Mouse (Mus musculus): ENCODE results near the gene Sf3b4.

Gene Sf3b4

GRCm38 (mm10) chr3:96172197-96173178 is at the start of gene Sf3b4:
Sf3b4 (plus strand) TSS chr3:96172332.
- in situ Hi-C loops (cut with MboI; ENCODE audit: unreplicated experiment in 2 of 2) = no loop called here

GRCm38 (mm10) chr3:96124235-96124634 is 47.9 kb upstream of the Sf3b4 start:
- in situ Hi-C loops (cut with MboI; ENCODE audit: unreplicated experiment in 2 of 2) = no loop called here

GRCm38 (mm10) chr3:96128128-96128527 is 44.0 kb upstream of the Sf3b4 start:
- in situ Hi-C loops (cut with MboI; ENCODE audit: unreplicated experiment in 2 of 2) = no loop called here

DNA sequence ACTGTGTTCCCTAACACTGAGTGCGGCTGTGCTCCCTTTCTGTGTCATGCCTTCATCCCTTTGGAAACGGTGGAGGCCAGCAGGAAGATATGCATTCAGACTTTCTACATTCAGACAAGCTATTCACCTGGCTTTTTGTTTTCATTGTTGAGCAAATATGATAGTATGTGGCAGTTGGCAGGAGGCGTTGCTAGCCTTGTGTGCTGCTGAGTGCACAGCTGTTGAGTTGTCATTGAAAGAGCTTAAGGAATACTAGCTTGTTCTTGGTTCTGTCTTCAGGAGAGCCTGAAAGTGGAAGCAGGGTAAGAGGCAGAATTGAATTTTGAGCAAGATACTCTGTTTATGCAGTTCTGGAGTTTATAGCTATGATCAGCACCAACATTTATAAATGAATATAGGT is 39.7 kb upstream of the Sf3b4 start:
- in situ Hi-C loops (cut with MboI; ENCODE audit: unreplicated experiment in 2 of 2) = no loop called here

GRCm38 (mm10) chr3:96133327-96133905 is 38.7 kb upstream of the Sf3b4 start:
- in situ Hi-C loops (cut with MboI; ENCODE audit: unreplicated experiment in 2 of 2) = no loop called here

DNA sequence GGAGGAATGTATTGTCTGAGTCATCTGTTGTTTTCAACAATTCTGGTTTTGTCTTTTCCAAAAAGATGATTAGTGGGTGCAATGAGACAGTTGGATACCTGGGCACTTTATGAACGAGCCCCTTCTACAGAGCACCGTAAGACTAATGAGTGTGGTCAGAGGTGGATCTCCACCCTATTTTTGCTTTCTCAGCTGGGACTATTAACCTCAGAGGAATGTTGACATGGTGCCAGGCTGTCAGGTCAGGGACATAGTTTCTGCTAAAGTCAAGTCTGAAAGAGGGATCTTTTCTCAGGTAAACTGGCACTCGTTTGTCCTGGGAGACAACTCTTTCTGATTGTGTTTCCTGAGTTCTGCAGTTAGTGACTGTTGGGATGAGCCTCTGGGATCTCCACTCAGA is 37.1 kb upstream of the Sf3b4 start:
- in situ Hi-C loops (cut with MboI; ENCODE audit: unreplicated experiment in 2 of 2) = no loop called here

GRCm38 (mm10) chr3:96147950-96148349 is 24.2 kb upstream of the Sf3b4 start:
- in situ Hi-C loops (cut with MboI; ENCODE audit: unreplicated experiment in 2 of 2) = loop anchor here (5.0 to 10.0 kb wide), 4 partner anchors 56 to 183 kb away; no protein-coding TSS in a partner anchor

DNA sequence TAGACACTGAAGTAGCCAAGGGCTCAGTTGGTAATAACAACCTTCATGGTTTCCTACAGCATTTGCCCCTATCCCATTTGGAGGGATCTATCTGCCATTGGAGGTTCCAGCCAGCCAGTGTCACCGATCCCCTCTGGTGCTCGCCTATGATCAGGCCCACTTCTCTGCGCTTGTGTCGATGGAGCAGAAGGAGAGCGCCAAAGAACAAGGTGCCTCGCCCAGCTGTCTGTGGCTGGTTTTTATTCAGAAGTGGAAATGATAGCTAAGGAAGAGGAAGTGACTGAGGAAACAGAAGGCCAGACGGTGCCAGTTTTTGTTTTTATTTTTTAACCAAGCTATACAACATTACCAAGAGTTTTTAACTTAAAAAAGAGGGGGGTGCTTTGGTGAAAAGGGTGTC is 20.3 kb upstream of the Sf3b4 start:
- in situ Hi-C loops (cut with MboI; ENCODE audit: unreplicated experiment in 2 of 2) = no loop called here

DNA sequence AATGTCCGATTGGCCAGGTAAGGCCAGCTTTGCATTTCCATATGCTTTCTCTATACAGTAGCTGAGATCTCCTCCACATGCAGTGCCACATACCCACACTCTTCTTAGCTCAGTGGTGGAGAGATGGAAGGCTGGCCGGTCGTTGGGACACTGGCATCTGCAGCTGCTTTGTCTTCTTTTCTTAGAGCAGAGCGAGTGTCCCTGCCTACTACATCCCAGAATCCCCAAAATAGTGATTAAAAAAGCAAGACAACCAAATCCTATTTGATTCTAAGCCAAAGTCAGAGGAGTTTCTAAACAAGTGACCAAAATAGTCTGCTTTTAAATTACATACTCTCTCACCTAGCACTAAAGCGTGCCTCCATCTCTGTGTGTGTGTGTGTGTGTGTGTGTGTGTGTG is 19.5 kb upstream of the Sf3b4 start:
- in situ Hi-C loops (cut with MboI; ENCODE audit: unreplicated experiment in 2 of 2) = no loop called here

- in situ Hi-C loops (cut with MboI; ENCODE audit: unreplicated experiment in 2 of 2) = no loop called here
Observed at GRCm38 (mm10) chr3:96155501-96155900, 16.6 kb upstream of the Sf3b4 start.

DNA sequence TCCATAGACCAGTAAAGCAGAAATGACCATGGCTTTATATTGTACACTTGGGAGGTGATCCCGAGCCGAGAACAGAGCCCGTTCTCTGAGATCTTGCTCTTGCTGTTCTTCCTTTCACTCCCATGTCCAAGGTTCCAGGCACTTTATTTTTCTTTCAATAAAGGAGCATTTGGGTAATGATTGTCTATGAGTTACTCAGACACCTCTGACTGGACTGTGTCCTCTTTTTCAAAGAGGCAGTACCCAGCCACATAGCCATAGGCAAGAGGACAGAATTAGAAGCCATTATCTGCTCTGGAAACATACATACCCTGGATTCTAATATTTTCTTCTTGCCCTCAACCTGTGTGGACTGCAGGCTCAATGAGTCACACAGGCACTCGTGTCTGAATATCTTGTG is 12.3 kb upstream of the Sf3b4 start:
- in situ Hi-C loops (cut with MboI; ENCODE audit: unreplicated experiment in 2 of 2) = no loop called here

DNA sequence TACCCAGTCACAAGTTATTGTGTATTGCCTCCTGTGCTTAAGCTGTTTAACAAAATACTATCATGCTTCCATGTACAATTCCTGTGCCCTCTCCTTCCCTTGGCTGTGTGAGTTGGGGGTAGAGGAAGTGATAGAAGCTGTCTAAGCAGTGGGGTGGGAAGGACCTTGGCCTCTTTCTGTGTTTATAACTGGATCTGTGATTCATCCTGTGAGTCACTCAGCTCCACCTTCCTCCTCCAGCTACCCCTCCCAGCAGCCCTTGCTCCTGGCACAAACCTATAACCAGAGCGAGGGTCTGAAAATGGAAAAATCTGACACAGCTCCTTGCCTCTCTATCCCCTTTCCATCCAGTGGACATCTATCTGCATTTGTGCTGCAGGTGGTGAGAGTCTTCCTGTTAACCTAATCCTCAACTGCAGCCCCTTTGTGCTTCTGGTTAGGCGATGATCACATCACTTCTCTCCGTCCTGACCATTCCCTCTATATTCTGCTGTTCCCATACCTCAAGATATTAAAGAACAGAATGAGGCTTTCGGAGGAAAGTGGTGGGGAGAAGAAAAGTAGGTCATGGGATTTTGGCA is 11.8 kb upstream of the Sf3b4 start:
- in situ Hi-C loops (cut with MboI; ENCODE audit: unreplicated experiment in 2 of 2) = no loop called here

DNA sequence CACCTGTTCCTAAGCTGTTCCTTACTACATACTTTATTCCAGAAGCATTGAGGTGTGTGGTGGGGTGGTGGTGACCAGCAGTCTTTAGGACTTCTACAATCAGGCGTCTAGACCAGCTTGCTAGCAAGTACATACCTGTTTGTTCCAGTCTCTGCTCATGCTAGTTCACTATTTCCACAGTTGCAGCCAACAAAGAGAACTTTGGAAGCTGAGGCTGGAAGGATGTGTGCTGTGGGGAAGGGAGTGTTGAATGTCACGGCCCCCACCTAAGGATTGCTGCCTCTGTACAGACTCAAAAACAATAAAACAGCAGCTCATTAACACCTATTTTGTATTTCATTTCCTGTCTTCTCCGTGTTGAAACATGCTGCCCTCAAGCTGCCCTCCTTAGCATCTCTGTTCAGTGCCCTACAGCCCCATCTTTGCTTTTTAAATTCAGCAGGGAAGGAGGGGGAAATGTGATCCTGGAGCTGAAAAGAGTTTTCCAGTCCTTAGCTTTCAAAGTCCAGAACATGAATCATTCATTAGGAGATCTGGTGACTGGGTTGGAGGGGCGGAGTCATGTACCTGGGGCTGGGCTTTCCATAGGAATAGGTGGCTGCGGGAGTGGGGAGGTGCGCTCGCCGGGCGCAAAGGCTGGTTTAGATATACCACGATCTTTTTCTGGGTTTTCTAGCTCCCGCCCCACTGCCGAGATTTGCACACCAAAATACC is 11.2 kb upstream of the Sf3b4 start:
- in situ Hi-C loops (cut with MboI; ENCODE audit: unreplicated experiment in 2 of 2) = no loop called here

DNA sequence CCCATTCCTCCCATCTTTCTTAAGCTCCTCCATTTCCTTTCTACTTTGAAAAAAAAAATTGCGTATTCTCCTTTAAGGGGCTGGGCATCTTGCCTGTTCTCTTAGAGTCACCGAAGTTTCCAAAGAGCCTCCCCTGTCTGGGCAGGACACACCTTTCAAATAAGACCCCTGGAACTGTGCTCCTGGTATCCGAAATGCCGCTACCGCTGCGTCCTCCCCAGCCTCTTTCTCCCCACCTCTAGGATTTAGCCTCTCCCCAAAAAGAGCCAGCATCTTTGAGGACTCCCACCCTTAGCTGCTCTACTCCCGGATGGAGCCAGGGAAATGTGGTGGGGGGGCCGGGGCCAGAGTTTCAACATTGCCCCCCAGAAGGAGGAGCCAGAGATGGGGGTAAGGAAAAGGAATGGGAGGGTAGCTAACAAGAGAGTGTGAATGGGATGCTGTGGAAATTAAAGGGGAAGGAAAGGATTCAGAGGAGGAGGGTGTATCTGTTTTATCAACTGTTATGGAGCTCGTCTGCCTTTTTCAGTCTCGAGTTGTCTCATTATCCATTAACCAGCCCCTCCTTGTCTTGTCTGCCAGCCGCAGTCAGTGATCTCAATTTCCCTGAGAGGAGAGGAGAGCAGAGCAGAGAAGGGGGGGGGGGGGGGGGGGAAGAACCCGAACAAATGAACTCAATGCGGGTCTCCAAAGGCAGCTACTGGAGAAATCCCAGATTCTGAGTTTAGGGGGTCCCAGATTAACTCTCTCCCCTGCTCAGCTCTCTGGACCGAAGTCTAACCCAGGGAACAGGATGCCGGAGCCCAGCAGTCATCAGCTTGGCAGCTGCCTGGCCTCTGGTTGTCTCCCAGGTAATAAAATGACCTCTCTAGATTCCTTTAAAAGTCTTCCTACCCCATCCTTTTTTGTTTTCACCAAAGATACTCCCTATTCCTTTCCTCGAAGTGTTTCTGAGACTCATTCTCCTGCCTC is 10.0 kb upstream of the Sf3b4 start, which contains the start of gene Mtmr11:
Gene Mtmr11 (plus strand): TSS at position 136 of the 972 bp plus-strand sequence.
- in situ Hi-C loops (cut with MboI; ENCODE audit: unreplicated experiment in 2 of 2) = no loop called here

- in situ Hi-C loops (cut with MboI; ENCODE audit: unreplicated experiment in 2 of 2) = no loop called here
Observed at GRCm38 (mm10) chr3:96163040-96163439, 9.1 kb upstream of the Sf3b4 start.

GRCm38 (mm10) chr3:96168466-96169158 is 3.5 kb upstream of the Sf3b4 start:
- in situ Hi-C loops (cut with MboI; ENCODE audit: unreplicated experiment in 2 of 2) = no loop called here

DNA sequence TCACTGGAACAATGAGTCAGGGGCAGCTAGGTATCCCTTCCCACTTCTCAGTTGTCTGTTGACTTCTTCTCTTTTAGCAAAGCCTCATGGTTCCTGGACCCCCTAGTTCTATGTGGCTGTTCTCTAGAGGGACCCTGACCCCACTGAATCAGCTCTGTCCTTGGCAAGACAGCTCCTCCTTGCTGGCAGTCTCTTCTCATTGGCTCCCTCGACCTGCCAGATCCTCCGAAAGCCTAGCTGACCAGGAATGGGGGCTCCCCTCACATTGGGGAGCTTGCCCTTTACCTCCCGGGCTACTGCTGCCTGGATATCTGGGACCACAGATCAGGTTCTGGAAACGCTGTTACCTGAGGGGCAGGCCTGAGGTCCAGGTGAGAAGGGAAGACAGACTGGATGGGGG is 1.9 kb upstream of the Sf3b4 start:
- in situ Hi-C loops (cut with MboI; ENCODE audit: unreplicated experiment in 2 of 2) = no loop called here

DNA sequence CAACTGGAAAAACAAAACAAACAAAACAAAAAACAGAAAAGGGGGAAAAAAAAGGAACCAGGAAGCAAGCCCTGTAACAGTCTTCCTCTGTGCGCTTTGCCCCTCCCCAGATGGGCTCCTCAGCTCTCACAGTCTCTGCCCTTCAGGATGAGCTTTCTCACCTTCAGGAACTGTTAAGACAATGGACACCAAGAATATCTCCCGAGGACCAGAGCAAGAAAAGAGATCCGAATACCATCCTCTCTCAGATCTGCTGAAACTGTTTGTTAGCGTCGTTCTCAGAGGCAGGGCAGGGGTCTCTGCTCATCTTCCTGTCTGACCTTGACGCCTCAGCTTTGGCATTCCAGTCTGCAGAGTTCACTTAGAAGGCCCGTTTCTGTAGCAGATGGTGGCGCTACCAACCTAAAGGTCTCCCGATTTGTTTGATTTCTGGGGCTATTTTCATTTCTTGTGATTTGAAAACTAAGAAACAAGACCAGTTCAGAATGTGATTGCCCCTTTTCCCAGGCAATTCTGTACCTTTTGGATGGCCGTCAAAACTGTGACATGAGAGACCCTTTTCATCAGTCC is 1.1 kb upstream of the Sf3b4 start:
- in situ Hi-C loops (cut with MboI; ENCODE audit: unreplicated experiment in 2 of 2) = no loop called here

Measured in v-Abl transformed pro-B cells (cell line).